Mouse (Mus musculus) forebrain, embryonic 14.5 days (tissue): ENCODE results near the gene Pced1b. TPM values are rescaled to one million over a fixed set of nuclear protein-coding genes. Genes with fewer than 3 reads are reported as not detected.

ENCODE experiments used
- ATAC-seq: fragments of 200-750 bp; cut with Nextera tagmentation; 2 replicates; pipeline ENCODE4 v1.8.0; 2017; ENCODE audit warnings: mild to moderate bottlenecking, moderate library complexity
- DNase-seq: peaks from one replicate; pipeline ENCODE4 v3.0.0-alpha.2; 2015; ENCODE audit warnings: low spot score
- H3K27ac ChIP-seq: fragments of 300-500 bp; sonication (generic); 2 replicates; pipeline ENCODE4 v1.5.1; 2014; ENCODE audit warnings: low read depth, mild to moderate bottlenecking, control low read depth, low read length, moderate library complexity
- H3K27me3 ChIP-seq: fragments of 300-500 bp; sonication (generic); replicated peaks from 2 replicates; pipeline ENCODE4 v1.6.1; 2014; ENCODE audit warnings: low read length, control low read depth, mixed read lengths; ENCODE audit not compliant: control insufficient read depth, insufficient read depth
- H3K36me3 ChIP-seq: fragments of 300-500 bp; sonication (generic); 2 replicates; pipeline ENCODE4 v1.6.1; 2014; ENCODE audit warnings: low read length, control low read depth; ENCODE audit not compliant: control insufficient read depth, insufficient read depth
- H3K4me1 ChIP-seq: fragments of 300-500 bp; sonication (generic); 2 replicates; pipeline ENCODE4 v1.6.1; 2014; ENCODE audit warnings: antibody characterized with exemption, low read length, control low read depth; ENCODE audit not compliant: control insufficient read depth, insufficient read depth
- H3K4me2 ChIP-seq: fragments of 300-500 bp; sonication (generic); 2 replicates; pipeline ENCODE4 v1.6.1; 2014; ENCODE audit warnings: mild to moderate bottlenecking, control low read depth, low read length
- H3K4me3 ChIP-seq: fragments of 300-500 bp; sonication (generic); 2 replicates; pipeline ENCODE4 v1.5.1; 2014; ENCODE audit warnings: low read depth, low read length, control low read depth
- H3K9ac ChIP-seq: fragments of 300-500 bp; sonication (generic); 2 replicates; pipeline ENCODE4 v1.6.1; 2014; ENCODE audit warnings: mild to moderate bottlenecking, low read length, control low read depth, moderate library complexity
- H3K9me3 ChIP-seq: fragments of 300-500 bp; sonication (generic); replicated peaks from 2 replicates; pipeline ENCODE4 v1.6.1; 2016; ENCODE audit warnings: low read length, control low read depth, mixed read lengths; ENCODE audit not compliant: control insufficient read depth
- WGBS: fragments of 180-500 bp; shearing (Covaris S2); extraction: QIAGEN DNeasy Blood & Tissue Kit; methylation state at CpG from one replicate; pipeline ENCODE4 v1.1.7; 2014; 5-methylcytosine and 5-hydroxymethylcytosine counted together
- polyA plus RNA-seq: library from polyadenylated mRNA; unstranded; fragments of >200 nt; fragmentation: Nextera tagmentation; extraction: Ambion mirVana; gene quantifications from 2 replicates; pipeline ENCODE4 v1.2.1, GENCODE M21; 2014

The Pced1b gene
- polyA plus RNA-seq, 1 experiment from 2014 or later = 2.8 TPM

DNA sequence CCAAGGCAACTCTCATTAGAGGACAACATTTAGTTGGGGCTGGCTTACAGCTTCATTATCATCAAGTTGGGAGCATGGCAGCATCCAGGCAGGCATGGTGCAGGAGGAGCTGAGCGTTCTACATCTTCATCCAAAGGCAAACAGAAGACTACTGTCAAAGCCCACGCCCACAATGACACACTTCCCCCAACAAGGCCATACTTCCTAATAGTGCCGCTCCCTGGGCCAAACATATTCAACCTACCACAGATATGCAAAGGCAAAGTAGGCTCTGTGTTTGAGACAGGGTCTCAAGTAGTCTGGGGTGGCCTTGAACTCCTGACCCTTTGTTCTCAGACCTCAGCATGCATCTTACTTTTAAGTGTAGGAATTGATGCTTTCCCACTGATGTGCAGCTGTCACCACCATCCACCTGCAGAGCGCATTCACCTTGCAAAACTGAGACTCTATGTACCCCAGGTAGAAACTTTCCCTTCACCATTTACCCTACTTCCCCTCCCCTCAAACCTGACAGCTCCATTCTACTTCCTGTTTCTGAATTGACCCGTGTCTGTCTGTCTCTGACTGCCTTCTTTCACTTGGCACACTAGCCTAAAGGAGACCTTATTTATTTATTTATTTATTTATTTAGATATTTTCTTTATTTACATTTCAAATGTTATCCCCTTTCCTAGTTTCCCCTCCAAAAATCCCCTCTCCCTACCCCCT, 40.7 kb downstream of the Pced1b start:
- DNase-seq (no peak), ATAC-seq (no peak)
- WGBS = 89% methylated on average over 5 of the region's 5 CpGs
- Histone ChIP-seq H3K4me3 (no peak overlapping the region), H3K36me3 (no peaks in the 10 kb centered on the region), H3K9me3 (no peaks in the 10 kb centered on the region), H3K4me1 (no peaks in the 10 kb centered on the region), H3K4me2 (no peak overlapping the region), H3K9ac (no peak overlapping the region), H3K27ac (no peak overlapping the region), H3K27me3 (no peaks in the 10 kb centered on the region)

- no peaks in the 10 kb centered on the region for H3K36me3 ChIP-seq
- H3K27me3 ChIP-seq = no peaks in the 10 kb centered on the region
- no peaks in the 10 kb centered on the region for H3K9me3 ChIP-seq
- WGBS = 88% methylated on average over 13 of the region's 13 CpGs
- H3K27ac ChIP-seq = no peak overlapping the region
- no peak overlapping the region for H3K4me3 ChIP-seq
- H3K4me2 ChIP-seq = no peak overlapping the region
- ATAC-seq (no peak), DNase-seq (no peak)
- H3K9ac ChIP-seq = no peak overlapping the region
- H3K4me1 ChIP-seq = no peaks in the 10 kb centered on the region
These were observed 41.8 kb downstream of the Pced1b start for GRCm38 (mm10) chr15:97288690-97289089.

DNA sequence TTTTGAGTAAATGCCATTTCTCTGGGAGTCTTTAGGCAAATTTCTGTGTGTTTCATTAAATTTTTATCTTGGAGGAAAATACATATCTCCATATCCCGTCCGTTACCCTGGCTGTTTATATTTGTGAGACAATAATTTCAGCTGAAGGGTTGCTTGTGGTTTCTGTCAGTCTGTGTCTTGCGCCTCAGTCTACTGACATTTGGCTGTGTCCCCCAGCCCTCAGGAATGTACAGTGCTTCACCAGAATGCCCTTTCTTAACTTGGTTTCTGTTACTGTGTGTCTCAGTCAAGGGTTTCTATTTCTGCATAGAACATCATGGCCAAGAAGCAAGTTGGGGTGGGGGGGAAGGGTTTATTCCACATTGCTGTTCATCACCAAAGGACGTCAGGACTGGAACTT, 42.3 kb downstream of the Pced1b start:
- H3K9me3 ChIP-seq = no peaks in the 10 kb centered on the region
- 88% methylated on average over 4 of the region's 4 CpGs for WGBS
- DNase-seq = no peak

DNA sequence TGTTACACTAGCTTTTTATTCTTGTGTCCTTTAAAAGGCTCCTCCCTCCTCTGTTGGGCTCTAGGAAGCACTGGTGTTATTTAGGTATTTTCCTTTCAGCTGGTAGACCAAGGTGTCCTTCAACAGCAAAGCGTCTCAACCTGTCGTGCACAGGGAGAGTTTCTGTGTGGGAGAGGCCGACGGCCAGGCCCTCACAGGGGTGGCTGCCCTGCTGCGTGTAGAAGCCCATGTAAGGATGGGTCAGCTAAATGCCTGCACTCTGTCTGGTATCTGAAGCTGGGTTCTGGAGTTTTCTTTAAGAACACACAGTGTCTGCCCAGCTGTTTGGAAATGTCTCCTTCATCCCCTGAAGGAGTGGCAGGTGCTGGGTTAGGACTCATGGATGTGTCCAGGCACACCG, 43.4 kb downstream of the Pced1b start:
- no peak for ATAC-seq

More for the DNA sequence above, 42.3 kb downstream of the Pced1b start:
- no peak overlapping the region for H3K9ac ChIP-seq
- H3K27ac ChIP-seq = no peak overlapping the region
- no peaks in the 10 kb centered on the region for H3K4me1 ChIP-seq
- no peak for ATAC-seq
- no peak overlapping the region for H3K4me2 ChIP-seq
- H3K4me3 ChIP-seq = no peak overlapping the region
- no peaks in the 10 kb centered on the region for H3K36me3 ChIP-seq
- no peaks in the 10 kb centered on the region for H3K27me3 ChIP-seq

GRCm38 (mm10) chr15:97291291-97292050, 44.6 kb downstream of the Pced1b start:
- H3K27ac ChIP-seq = no peak overlapping the region
- 87% methylated on average over 21 of the region's 21 CpGs for WGBS
- DNase-seq (no peak), ATAC-seq (no peak)
- H3K9ac ChIP-seq = no peak overlapping the region
- no peak overlapping the region for H3K4me3 ChIP-seq
- H3K36me3 ChIP-seq = no peaks in the 10 kb centered on the region
- no peak overlapping the region for H3K4me2 ChIP-seq
- H3K4me1 ChIP-seq = no peaks in the 10 kb centered on the region
- H3K9me3 ChIP-seq = no peaks in the 10 kb centered on the region
- H3K27me3 ChIP-seq = no peaks in the 10 kb centered on the region

More for the DNA sequence above, 43.4 kb downstream of the Pced1b start:
- no peak overlapping the region for H3K9ac ChIP-seq
- no peaks in the 10 kb centered on the region for H3K4me1 ChIP-seq
- WGBS = 89% methylated on average over 6 of the region's 6 CpGs
- H3K9me3 ChIP-seq = no peaks in the 10 kb centered on the region
- no peaks in the 10 kb centered on the region for H3K27me3 ChIP-seq
- no peak overlapping the region for H3K27ac ChIP-seq
- H3K36me3 ChIP-seq = no peaks in the 10 kb centered on the region
- H3K4me3 ChIP-seq = no peak overlapping the region
- H3K4me2 ChIP-seq = no peak overlapping the region
- no peak for DNase-seq

DNA sequence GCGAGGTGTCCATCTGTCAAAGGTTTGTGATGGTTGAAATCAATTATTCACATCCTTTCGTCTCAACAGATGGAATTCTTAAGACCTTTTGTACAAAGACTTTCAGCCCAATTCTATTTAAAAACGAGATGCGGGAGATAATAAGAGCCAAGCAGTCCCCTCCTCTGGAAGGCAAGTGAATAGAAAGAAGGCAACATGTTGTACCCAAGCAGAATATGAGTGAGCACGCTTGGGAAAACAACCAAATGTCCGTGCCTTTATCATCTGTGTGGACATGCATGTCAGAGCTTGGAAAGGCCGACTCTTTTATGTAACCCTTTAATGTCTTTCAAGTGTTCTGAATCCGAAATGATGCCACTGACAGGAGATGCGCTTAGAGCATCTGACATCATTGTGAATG, 61.0 kb downstream of the Pced1b start:
- H3K36me3 ChIP-seq = no peaks in the 10 kb centered on the region
- H3K9me3 ChIP-seq = no peaks in the 10 kb centered on the region
- WGBS = 59% methylated on average over 9 of the region's 9 CpGs
- no peak overlapping the region for H3K9ac ChIP-seq
- H3K4me3 ChIP-seq = no peak overlapping the region
- no peaks in the 10 kb centered on the region for H3K4me1 ChIP-seq
- DNase-seq (no peak), ATAC-seq (no peak)
- no peak overlapping the region for H3K27ac ChIP-seq
- no peak overlapping the region for H3K4me2 ChIP-seq
- H3K27me3 ChIP-seq = no peaks in the 10 kb centered on the region

DNA sequence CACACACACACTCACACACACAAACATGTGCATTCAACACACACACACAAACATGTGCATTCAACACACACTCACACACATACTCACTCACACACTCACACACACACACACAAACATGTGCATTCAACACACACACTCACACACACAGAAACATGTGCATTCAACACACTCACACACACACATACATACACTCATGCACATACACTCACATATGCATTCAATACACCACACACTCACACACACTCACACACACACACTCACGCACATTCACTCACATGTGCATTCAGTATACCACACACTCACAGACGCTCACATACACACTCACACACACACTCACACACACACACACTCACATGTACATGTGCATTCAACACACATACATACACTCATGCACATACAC, 62.6 kb downstream of the Pced1b start:
- no peaks in the 10 kb centered on the region for H3K9me3 ChIP-seq
- no peaks in the 10 kb centered on the region for H3K27me3 ChIP-seq
- WGBS = 91% methylated on average over 2 of the region's 2 CpGs

GRCm38 (mm10) chr15:97310251-97310650, 63.3 kb downstream of the Pced1b start:
- Histone ChIP-seq H3K9ac (no peak overlapping the region), H3K4me3 (no peak overlapping the region), H3K27me3 (no peaks in the 10 kb centered on the region), H3K36me3 (no peaks in the 10 kb centered on the region), H3K4me2 (no peak overlapping the region), H3K27ac (no peak overlapping the region), H3K9me3 (no peaks in the 10 kb centered on the region), H3K4me1 (no peaks in the 10 kb centered on the region)
- ATAC-seq = no peak
- DNase-seq = no peak
- WGBS = 84% methylated on average over 9 of the region's 9 CpGs

More for the DNA sequence above, 62.6 kb downstream of the Pced1b start:
- no peak overlapping the region for H3K4me3 ChIP-seq
- H3K4me1 ChIP-seq = no peaks in the 10 kb centered on the region
- H3K27ac ChIP-seq = no peak overlapping the region
- H3K4me2 ChIP-seq = no peak overlapping the region
- H3K36me3 ChIP-seq = no peaks in the 10 kb centered on the region
- ATAC-seq (no peak), DNase-seq (no peak)
- no peak overlapping the region for H3K9ac ChIP-seq

GRCm38 (mm10) chr15:97311211-97311610, 64.3 kb downstream of the Pced1b start:
- no peaks in the 10 kb centered on the region for H3K4me1 ChIP-seq
- no peaks in the 10 kb centered on the region for H3K36me3 ChIP-seq
- no peak overlapping the region for H3K27ac ChIP-seq
- no peaks in the 10 kb centered on the region for H3K9me3 ChIP-seq
- no peak for ATAC-seq
- DNase-seq = no peak
- H3K27me3 ChIP-seq = no peaks in the 10 kb centered on the region
- H3K4me2 ChIP-seq = no peak overlapping the region
- WGBS = 85% methylated on average over 7 of the region's 7 CpGs
- no peak overlapping the region for H3K4me3 ChIP-seq
- H3K9ac ChIP-seq = no peak overlapping the region
